Mouse (Mus musculus): Measurements from ENCODE around the gene Cela3b.
A peak's percentile ranks its signal among the peaks of the same experiment; 100 is the strongest.

Gene Cela3b

DNA sequence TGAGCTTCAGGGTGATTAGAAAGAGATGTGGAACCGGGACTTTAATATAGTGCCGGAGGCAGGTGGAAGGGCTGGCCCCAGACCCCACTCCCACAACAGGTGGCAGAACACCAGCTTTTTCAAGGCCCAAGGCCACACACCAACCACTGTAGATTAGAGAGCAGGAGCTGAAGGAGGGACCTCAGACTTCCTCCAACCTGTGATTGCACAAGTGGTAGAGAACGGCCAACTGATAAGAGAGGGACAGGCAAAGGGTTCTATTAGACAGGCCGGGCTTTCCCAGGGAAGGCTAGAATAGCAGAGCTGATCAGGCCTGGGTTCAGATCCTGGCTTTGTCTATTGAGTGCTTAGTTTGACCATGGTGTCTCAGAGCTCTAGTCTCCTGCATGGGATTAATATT lies at the start of gene Cela3b:
Cela3b (minus strand) TSS at position 39 of the 400 bp plus-strand sequence.
- no peak for DNase-seq

DNA sequence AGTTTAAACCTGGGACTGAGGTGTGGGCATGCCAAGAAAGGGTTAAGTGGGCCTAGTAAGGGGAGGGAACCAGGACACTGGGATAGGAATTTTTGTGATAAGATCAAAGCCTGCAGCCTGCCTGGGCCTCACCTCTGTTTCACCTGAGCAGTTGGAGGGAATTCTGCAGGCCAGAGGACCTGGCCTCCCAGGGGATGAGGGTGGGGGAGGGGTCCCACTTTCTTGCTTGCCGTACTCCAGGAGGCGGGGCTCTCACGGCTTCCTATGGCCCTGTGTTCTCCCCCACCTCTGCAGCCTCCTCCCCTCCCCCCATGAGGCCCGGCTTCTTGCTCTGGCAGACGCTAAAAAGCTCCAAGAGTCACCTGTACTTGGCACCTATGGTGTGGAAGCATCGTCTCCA lies 49.4 kb upstream of the Cela3b start:
- no peak for DNase-seq

GRCm38 (mm10) chr4:137478306-137478705 lies 48.0 kb upstream of the Cela3b start:
- no peak for DNase-seq

- DNase-seq: no peak
Observed at GRCm38 (mm10) chr4:137477611-137478010, 47.3 kb upstream of the Cela3b start.

- DNase-seq: no peak
Observed at GRCm38 (mm10) chr4:137476761-137477237, 46.5 kb upstream of the Cela3b start.

DNA sequence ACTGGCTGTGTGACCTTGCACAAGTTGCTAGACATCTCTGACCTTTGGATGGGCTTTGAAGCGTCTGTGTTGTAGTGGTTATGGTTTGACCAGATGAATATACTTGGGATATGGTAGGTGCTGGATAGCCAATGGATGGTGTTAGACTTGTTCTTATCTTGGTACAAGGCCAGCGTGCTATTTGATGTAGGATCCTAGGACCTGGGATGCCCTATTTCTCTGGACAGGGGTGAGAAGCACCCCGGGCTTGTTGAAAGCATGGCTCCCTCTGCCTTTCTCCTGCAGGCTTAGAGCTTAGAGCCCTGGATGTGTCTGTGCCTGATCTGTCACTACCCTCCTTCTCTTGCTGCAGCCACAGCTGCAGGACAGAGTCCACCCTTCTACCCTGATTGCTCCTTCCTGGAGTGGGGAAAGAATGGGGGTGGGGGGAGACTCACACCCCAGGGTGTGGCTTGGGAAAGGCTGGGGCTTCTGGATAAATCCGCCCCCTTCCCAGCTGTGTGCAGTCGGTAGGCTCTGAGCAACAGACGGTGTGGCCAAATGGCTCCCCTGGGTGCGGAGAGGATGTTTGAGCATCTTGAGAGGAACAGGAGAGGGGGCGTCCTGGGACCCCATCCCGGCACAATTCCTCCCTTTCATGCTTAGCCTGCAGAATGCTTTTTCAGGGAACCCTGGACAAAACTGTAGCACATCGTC lies 45.9 kb upstream of the Cela3b start:
- DNase-seq: no peak

- no peak for DNase-seq
Observed at GRCm38 (mm10) chr4:137475271-137476050, 45.1 kb upstream of the Cela3b start.

DNA sequence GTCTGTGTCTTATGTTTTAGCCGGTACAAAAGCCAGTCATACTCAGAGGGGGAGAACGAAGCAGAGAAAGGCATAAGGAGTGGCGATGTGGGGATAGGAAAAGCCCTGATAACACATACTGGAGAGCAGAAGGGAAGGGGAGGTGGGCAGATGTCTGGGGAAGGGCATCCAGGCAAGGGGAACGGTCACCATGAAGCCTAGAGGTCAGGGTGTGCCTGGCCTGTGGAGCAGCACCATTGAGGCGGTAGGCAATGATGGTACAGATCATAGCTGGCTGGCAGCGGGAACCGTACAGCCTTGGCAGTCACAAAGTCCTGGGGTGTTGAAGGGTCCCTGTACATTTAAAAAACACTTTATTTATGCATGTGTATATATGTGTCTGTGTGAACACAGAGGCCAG lies 44.4 kb upstream of the Cela3b start:
- DNase-seq: no peak

GRCm38 (mm10) chr4:137473701-137474388 lies 43.5 kb upstream of the Cela3b start:
- no peak for DNase-seq

DNA sequence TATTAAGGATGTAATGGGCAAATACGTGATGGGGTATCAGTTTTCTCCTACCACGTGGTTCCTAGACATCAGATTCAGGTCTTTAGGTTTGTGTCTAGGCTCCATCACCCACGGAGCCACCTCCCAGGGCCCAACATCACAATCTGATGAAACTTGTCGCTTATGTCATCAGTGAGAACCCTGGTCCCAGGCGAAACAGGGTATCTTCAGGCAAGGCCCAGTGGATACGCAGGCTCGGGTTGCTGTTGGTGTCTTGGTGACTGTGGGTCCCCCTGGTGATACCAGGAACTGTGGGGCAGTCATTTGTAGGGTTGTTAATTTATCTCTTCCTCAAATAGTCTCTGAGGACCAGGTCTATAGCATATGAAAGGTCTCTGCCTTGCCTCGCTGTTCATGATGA lies 42.9 kb upstream of the Cela3b start:
- DNase-seq: no peak

DNA sequence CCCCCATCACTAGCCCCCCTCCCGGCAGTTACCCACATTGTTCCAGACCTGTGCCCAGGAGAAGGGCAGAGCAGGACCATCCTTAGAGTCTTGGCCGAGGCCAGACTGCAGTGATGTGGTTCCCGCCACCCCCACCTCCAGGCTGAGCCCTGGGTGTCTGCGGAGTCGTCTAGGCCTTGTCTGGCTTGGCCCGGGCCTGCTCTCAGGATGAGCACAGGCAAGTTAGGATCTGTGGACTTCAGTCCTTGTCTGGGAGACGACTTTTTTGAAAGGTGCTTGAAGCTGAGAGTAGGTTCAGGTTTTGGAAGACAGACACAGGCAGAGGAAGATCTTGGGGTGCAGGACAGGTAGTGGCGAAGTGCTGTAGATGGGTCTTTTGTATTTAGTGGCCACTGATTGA lies 41.0 kb upstream of the Cela3b start:
- no peak for DNase-seq

DNA sequence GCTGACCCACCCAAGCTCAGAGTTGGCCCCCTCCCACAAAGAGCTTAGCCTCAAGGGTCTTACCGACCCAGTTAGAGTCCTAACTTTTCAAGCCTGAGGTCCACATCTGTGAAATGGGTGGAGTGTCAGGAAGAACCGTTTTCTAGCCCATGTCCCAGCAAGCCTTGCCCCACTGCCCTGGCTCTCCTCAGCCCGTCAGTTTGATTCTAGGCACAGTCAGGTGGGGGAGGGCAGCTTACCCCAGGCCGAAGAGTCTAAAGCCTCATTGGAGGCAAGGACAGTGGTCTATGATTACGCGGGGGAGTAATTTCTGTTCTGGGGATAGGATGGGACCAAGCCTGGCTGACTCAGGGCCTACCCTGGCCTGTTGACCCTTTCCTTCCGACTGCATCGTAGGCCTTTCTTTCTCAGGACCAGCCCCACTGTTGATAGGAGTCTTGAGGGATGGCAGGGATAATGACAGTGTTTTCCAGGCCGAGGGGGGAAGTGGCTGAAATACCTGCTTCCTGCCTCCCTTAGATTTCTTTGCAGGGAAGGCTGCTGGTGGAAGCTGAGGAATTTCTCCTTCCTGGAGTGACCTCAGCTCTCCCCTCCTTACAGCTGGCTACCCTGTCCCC lies 40.5 kb upstream of the Cela3b start:
- no peak for DNase-seq

DNA sequence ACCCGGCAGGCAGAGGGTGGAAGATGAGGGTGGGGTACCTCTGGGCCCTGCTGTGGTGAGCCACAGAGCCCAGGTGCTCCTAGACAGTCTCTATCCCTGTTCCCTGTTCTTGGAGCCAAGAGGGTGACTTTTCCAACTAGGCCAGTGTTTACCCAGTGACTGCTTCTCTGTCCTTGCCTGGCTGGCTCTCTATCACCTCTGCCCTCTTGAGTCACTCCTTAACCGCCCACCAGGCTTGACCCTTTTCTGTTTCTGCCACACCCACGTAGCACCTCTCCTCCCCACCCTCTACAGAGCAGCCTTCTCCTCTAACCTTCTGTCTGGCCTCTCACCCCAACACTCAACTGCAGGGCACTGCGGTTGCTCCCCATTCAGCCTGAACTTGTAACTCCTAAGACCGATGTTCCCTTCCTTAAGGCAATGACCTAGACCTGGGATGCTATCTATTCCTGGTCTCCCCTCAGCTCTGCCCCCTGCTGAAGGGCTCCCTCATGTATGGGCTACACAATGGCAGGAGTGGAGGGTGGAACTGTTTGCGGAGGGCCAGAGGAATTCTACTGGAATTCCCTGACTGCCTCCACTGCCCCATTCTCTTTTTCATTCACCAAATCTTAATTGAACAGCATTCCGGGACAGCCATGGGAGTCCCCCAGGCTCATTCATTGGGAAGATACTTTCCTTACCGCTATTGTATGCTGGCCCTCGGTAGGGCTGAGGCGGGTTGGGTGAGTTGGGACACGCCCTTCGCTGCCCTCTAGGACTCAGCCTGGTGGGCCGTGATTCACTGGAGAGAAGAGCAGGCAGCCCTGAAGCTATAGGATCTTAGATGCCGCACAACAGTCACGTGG lies 39.7 kb upstream of the Cela3b start:
- no peak for DNase-seq

DNA sequence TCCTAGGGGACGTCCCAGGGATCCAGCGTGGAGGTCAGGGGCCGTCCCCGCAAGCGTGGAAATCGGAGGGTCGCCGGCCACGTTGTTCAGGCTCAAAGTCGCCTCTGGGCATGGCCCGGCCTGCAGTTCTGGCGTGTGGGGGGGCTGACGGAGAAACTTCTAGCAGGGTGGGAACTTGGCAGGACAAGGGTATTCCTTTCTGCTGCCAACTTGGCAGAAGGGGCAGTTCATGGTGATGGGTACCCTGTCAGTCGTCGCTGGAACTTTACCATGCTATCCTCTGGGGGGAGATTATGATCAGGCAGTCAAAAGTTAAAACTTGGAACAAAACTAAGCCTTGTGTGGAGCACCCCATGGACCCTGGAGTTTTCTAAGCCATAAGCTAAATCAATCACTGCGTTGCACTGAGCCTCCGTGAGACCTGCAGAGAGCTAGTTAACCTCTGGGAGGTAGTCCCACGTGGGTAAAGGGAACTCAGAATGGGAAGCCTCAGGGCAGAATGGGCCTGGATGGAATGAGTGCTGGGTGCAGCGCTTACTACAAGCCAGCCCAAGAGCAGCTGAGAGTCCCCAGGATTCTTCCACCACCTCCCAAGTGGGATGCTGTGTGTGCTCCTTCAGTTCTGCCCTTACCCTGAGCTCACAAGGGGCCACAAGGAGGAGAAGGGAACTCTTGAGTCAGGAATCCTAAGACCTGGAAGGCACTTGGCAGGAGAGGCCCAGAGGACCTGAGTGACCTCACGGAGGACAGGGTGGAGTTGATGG lies 38.9 kb upstream of the Cela3b start:
- no peak for DNase-seq

GRCm38 (mm10) chr4:137468260-137469080 lies 38.1 kb upstream of the Cela3b start, which contains the start of gene Hspg2:
Hspg2 (plus strand) TSS chr4:137468769.
- DNase-seq: peak; percentile 95

GRCm38 (mm10) chr4:137467525-137467924 lies 37.2 kb upstream of the Cela3b start:
- DNase-seq: no peak

GRCm38 (mm10) chr4:137466991-137467390 lies 36.7 kb upstream of the Cela3b start:
- no peak for DNase-seq

DNA sequence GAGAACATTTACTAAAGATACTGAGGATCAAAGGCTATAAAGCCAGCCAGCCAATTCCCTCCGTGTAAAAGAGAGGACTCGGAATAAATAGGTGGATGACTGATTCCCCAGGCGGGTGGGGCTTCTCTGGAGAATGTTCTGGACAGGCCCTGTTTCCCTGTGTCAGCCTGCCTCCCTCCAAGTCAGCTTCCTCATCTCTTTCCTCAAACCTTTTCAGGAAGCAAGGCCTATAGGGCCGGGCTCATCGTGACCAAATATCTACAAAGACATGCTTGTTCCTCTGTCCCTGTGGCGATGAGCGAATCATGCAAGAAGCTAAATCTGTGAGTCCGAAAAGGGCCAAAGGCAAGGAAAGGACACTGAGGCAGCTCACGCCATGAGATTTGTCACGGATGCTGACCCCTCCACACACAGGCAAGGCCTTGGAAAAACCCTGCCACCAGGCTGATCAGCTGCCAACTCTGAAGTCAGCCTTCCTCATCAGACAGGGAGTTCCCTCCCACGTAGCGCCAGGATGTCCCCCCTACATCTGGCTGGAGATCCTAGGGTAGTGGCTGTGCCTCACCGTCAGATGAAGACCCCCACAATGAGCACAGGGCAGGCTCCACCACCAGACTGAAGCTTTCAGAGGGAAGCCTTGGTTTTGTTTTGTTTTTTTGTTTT lies 34.9 kb upstream of the Cela3b start:
- DNase-seq: no peak

DNA sequence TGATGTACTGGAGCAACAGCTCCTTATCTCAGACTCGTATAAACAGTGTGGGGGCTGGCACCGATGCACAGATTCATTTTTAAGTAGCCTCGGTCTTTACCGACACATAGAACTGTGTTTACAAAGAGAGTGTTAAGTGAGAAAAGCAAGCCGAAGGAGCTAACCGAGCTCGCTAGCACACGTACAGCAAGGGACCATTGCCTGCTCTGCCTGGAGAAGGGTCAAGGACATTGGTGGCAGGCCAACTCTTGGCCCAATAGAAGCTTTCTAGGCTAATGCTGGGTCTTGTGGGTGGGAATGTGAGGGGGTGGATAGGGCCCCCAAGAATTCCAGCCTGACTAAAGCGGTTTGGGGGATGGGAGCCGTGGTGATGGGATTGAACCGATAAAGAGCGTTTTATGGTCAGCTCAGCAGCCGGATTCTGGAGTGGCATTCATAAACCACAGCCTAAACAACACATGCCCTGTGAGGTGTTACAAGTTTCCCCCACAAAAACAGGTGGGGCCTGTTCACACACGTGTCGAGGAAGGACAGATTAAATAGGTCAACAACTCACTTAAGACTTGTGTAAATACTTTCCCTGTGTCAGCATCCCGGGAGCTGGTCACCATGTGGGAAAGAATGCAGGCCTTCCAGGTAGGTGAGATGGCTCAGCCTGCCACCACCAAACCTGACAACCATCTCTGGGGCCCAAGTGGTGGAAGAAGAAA lies 31.8 kb upstream of the Cela3b start:
- no peak for DNase-seq
